Mouse (Mus musculus) gastrocnemius, postnatal 4 days (tissue): ENCODE data around the gene Fezf2. TPM values are rescaled to one million over a fixed set of nuclear protein-coding genes. Genes with fewer than 3 reads are reported as not detected.

Experiments
- total RNA-seq, 2 experiments: library from RNA; stranded (reverse); gene quantifications; 2 replicates each; pipeline ENCODE4 v1.2.3; 2021

Fezf2 gene
- total RNA-seq, 2 experiments from 2014 or later: not detected

Other genes starting within 250 kb of the Fezf2 start
- gene Gm49355, start 64.2 kb downstream of the Fezf2 start, total RNA-seq: under 1 TPM in 1 of 2 experiments, not detected in 1; 0.10 TPM
- 10 to 100 TPM; 17.1 to 20.1 TPM for gene 3830406C13Rik, start 64.0 kb downstream of the Fezf2 start, total RNA-seq